Mouse (Mus musculus) lung, postnatal 0 days (tissue): ENCODE data around the gene Zranb1.

Experiments
- CTCF ChIP-seq: IDR thresholded peaks from 2 replicates; pipeline ENCODE4 v1.5.1; 2016; ENCODE audit warnings: antibody characterized with exemption, mild to moderate bottlenecking
- EP300 ChIP-seq: IDR thresholded peaks from 2 replicates; pipeline ENCODE4 v1.6.1; 2016; ENCODE audit warnings: antibody characterized with exemption, mild to moderate bottlenecking, control low read depth

DNA sequence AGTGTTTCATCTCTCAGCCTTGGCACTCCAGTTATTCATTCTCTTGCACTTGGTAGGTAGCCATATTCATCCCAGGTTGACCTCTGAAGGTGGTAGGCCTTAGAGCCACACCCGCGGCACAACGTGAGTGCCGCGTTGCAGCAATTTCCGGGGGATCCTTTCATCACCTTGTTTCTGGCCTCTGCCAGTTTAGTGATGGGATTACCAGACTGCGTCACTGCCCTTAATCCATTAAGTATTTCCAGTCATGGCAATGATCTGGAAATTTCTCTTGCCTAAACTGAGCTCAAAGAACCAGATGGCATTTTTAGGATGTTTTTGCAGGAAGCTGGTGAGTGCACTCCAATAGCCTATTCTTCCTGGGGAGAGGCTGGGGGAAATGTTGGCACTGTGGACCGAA lies 41.3 kb upstream of the Zranb1 start:
- TF ChIP-seq CTCF (no peak), EP300 (no peak)
